Mouse (Mus musculus) erythroblast, embryonic 14.5 days (primary cell): Measurements from ENCODE around the gene Gm10031.
"Not testable (repeated sequence)": the region's sequence is repeated elsewhere in the genome, so short reads cannot be mapped to it uniquely, and the experiment has no call there.

Experiments used
- GATA1 ChIP-seq: IDR thresholded peaks from 2 replicates; pipeline ENCODE4 v1.6.1; 2012; ENCODE audit warnings: low read length, inconsistent platforms, mixed read lengths
- TAL1 ChIP-seq: IDR thresholded peaks from 3 replicates; pipeline ENCODE4 v1.6.1; 2012; ENCODE audit warnings: low read length, inconsistent platforms, mixed read lengths

GRCm38 (mm10) chr1:156523842-156524241 is at the start of gene Gm10031:
- TF ChIP-seq GATA1, TAL1: not testable (repeated sequence)
